Mouse (Mus musculus) granulocyte monocyte progenitor cell, adult 5-6 weeks (primary cell): Measurements from ENCODE around the gene Cmtm4. TPM values are rescaled to one million over a fixed set of nuclear protein-coding genes. Genes with fewer than 3 reads are reported as not detected.
A peak's percentile ranks its signal among the peaks of the same experiment; 100 is the strongest.
"Not testable (repeated sequence)": the region's sequence is repeated elsewhere in the genome, so short reads cannot be mapped to it uniquely, and the experiment has no call there.

Experiments
- ATAC-seq: replicated peaks from 2 replicates; pipeline ENCODE4 v1.8.0; 2016; ENCODE audit warnings: mild to moderate bottlenecking, moderate TSS enrichment, inconsistent platforms; ENCODE audit not compliant: poor library complexity, severe bottlenecking
- total RNA-seq, 2 experiments: library from RNA; stranded (forward) in 1 of 2; stranded (reverse) in 1 of 2; fragments of 200-712, 200-1000 nt in 1 of 2; fragments of >200 nt in 1 of 2; fragmentation: Nextera tagmentation in 1 of 2; gene quantifications; 2 replicates each; pipeline ENCODE4 v1.2.3; 2014 to 2017

Gene Cmtm4
- total RNA-seq, 2 experiments from 2014 or later, result 0.31 to 1.4 TPM

GRCm38 (mm10) chr8:104341678-104342077, 53.9 kb downstream of the Cmtm4 start:
- ATAC-seq, result no peak

- ATAC-seq, result peak; percentile 52
Observed at GRCm38 (mm10) chr8:104341106-104341561, 54.5 kb downstream of the Cmtm4 start.

GRCm38 (mm10) chr8:104340233-104341105, 55.1 kb downstream of the Cmtm4 start:
- ATAC-seq, result peak; percentile 58

- no peak for ATAC-seq
Observed at GRCm38 (mm10) chr8:104339983-104340232, 55.7 kb downstream of the Cmtm4 start.

GRCm38 (mm10) chr8:104339229-104339982, 56.2 kb downstream of the Cmtm4 start, which contains the start of gene Cmtm3:
Gene Cmtm3 (plus strand): TSS chr8:104339410.
- no peak for ATAC-seq

GRCm38 (mm10) chr8:104337890-104338289, 57.7 kb downstream of the Cmtm4 start:
- ATAC-seq, result no peak

GRCm38 (mm10) chr8:104336806-104337205, 58.8 kb downstream of the Cmtm4 start:
- ATAC-seq, result no peak

- ATAC-seq, result no peak
Observed at GRCm38 (mm10) chr8:104334196-104334595, 61.4 kb downstream of the Cmtm4 start.

- ATAC-seq, result peak; percentile 86
Observed at GRCm38 (mm10) chr8:104333786-104334185, 61.8 kb downstream of the Cmtm4 start.

GRCm38 (mm10) chr8:104332665-104333631, 62.7 kb downstream of the Cmtm4 start:
- no peak for ATAC-seq

- not testable (repeated sequence) for ATAC-seq
Observed at GRCm38 (mm10) chr8:104321930-104322329, 73.7 kb downstream of the Cmtm4 start, which contains the start of gene Cmtm2b. Gene Cmtm2b (plus strand): TSS chr8:104322230.

- not testable (repeated sequence) for ATAC-seq
Observed at GRCm38 (mm10) chr8:104321267-104321666, 74.3 kb downstream of the Cmtm4 start, which contains the start of gene Gm11020. Gene Gm11020 (plus strand): TSS chr8:104321567.

- no peak for ATAC-seq
Observed at GRCm38 (mm10) chr8:104313311-104313710, 82.3 kb downstream of the Cmtm4 start.

GRCm38 (mm10) chr8:104312023-104312422, 83.6 kb downstream of the Cmtm4 start:
- ATAC-seq, result not testable (repeated sequence)

GRCm38 (mm10) chr8:104309441-104310155, 86.0 kb downstream of the Cmtm4 start, which contains the start of the genes Gm45711 and Cmtm1:
Gene Gm45711 (minus strand): TSS chr8:104310081.
Gene Cmtm1 (minus strand): TSS chr8:104310145.
- ATAC-seq, result not testable (repeated sequence)

GRCm38 (mm10) chr8:104308341-104308740, 87.3 kb downstream of the Cmtm4 start:
- not testable (repeated sequence) for ATAC-seq

- ATAC-seq, result peak; percentile 59
Observed at GRCm38 (mm10) chr8:104304962-104305361, 90.6 kb downstream of the Cmtm4 start.

GRCm38 (mm10) chr8:104302536-104302935, 93.1 kb downstream of the Cmtm4 start:
- ATAC-seq, result not testable (repeated sequence)

- not testable (repeated sequence) for ATAC-seq
Observed at GRCm38 (mm10) chr8:104301577-104301976, 94.0 kb downstream of the Cmtm4 start.
